Mouse (Mus musculus) embryonic facial prominence, embryonic 12.5 days (tissue): ENCODE data around the gene Wfikkn1. TPM values are rescaled to one million over a fixed set of nuclear protein-coding genes. Genes with fewer than 3 reads are reported as not detected.
A peak's percentile ranks its signal among the peaks of the same experiment; 100 is the strongest.

Experiments
- ATAC-seq: fragments of 200-750 bp; cut with Nextera tagmentation; 2 replicates; pipeline ENCODE4 v1.8.0; 2017; ENCODE audit not compliant: insufficient number of reproducible peaks, insufficient read depth, low FRiP score, low TSS enrichment
- H3K27ac ChIP-seq: fragments of 300-500 bp; sonication (generic); 2 replicates; pipeline ENCODE4 v1.5.1; 2016; ENCODE audit warnings: mild to moderate bottlenecking
- H3K27me3 ChIP-seq: fragments of 300-500 bp; sonication (generic); 2 replicates; pipeline ENCODE4 v1.6.1; 2016; ENCODE audit warnings: mild to moderate bottlenecking, moderate library complexity
- H3K36me3 ChIP-seq: fragments of 300-500 bp; sonication (generic); 2 replicates; pipeline ENCODE4 v1.6.1; 2016; ENCODE audit warnings: mild to moderate bottlenecking
- H3K4me1 ChIP-seq: fragments of 300-500 bp; sonication (generic); 2 replicates; pipeline ENCODE4 v1.6.1; 2016
- H3K4me2 ChIP-seq: fragments of 300-500 bp; sonication (generic); replicated peaks from 2 replicates; pipeline ENCODE4 v1.6.1; 2016; ENCODE audit warnings: mild to moderate bottlenecking, moderate library complexity
- H3K4me3 ChIP-seq: fragments of 300-500 bp; sonication (generic); 2 replicates; pipeline ENCODE4 v1.5.1; 2016; ENCODE audit warnings: mild to moderate bottlenecking
- H3K9ac ChIP-seq: fragments of 300-500 bp; sonication (generic); 2 replicates; pipeline ENCODE4 v1.6.1; 2016; ENCODE audit warnings: mild to moderate bottlenecking, moderate library complexity
- H3K9me3 ChIP-seq: fragments of 300-500 bp; sonication (generic); 2 replicates; pipeline ENCODE4 v1.6.1; 2016; ENCODE audit warnings: mild to moderate bottlenecking, moderate library complexity
- WGBS: fragments of 180-500 bp; shearing (Covaris S2); methylation state at CpG from one replicate; pipeline ENCODE4 v1.1.7; 2016; 5-methylcytosine and 5-hydroxymethylcytosine counted together
- polyA plus RNA-seq: library from polyadenylated mRNA; unstranded; fragments of >200 nt; fragmentation: Nextera tagmentation; extraction: Ambion mirVana; gene quantifications from 2 replicates; pipeline ENCODE4 v1.2.1, GENCODE M21; 2016

The Wfikkn1 gene
- polyA plus RNA-seq, 1 experiment from 2014 or later, result 0.45 TPM

DNA sequence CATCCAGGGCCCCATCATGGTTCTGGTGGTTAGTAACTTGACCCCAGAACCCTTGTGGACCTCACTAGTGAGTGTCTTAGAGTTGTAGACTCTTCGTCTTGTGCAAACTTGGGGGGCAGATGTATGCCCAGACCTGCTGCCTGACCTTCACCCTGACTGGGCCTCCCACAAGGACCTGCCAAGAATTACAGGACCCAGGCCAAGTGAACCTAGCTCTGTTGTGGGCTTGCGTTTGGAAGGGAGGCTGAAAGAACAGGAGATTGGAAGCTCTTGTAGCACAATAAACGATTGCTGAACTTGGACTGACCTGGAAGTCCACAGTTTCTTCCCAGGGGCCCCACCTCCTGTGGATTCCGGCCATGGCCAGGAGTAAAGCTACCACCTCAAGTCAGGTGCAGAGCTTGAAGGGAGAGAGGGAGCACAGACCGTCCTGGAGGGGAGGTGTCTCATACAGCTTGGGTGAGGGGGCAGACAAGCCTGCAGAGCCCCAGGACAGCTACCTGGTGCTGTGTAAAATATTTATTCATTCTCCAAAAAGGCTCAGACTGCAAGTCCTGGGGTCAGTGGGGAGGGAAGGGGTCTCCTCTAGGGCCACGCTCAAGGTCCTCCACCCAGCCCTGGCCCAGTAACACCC lies 46.6 kb downstream of the Wfikkn1 start:
- H3K36me3 ChIP-seq, result peaks cover 42% of the 10 kb centered on the region
- 39% methylated on average over 6 of the region's 6 CpGs for WGBS

DNA sequence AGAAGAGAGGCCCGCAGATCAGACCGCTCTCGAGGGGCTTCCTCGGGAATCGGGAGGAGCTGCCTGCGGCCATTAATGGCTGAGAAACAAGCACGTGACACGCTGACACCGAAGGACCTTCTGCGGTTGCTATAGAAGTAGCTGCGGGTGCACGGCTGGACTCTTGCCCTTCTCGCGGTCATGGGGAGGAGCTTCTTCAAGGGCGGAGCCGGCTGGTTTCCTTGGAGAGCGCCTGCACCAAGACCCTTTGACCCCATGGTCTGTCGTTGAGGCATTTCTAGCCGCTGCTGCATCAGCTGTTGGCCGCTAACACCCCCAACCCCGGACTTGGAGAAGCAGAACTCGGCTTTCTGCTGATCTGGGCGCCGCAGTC lies 47.4 kb downstream of the Wfikkn1 start, which contains the start of gene Stub1:
Gene Stub1, minus strand, starts transcription at position 114 of the 373 bp plus-strand sequence.
- peak within 1 kb of the TSS; percentile 69 for H3K4me3 ChIP-seq
- H3K9me3 ChIP-seq, result no peaks in the 10 kb centered on the region
- peak within 1 kb of the TSS; percentile 79 for H3K4me2 ChIP-seq
- WGBS, result 0% methylated on average over 24 of the region's 24 CpGs
- H3K27ac ChIP-seq, result peak within 1 kb of the TSS; percentile 89
- H3K27me3 ChIP-seq, result no peaks in the 10 kb centered on the region
- peaks cover 38% of the 10 kb centered on the region for H3K36me3 ChIP-seq
- ATAC-seq, result peak; percentile 24
- peaks cover 72% of the 10 kb centered on the region for H3K4me1 ChIP-seq
- peak within 1 kb of the TSS; percentile 87 for H3K9ac ChIP-seq

More for the DNA sequence above, 46.6 kb downstream of the Wfikkn1 start:
- Histone ChIP-seq H3K9ac (peak overlapping the region; percentile 87), H3K4me2 (peak overlapping the region; percentile 79), H3K9me3 (no peaks in the 10 kb centered on the region), H3K27me3 (no peaks in the 10 kb centered on the region), H3K4me3 (peak overlapping the region; percentile 69), H3K4me1 (peaks cover 69% of the 10 kb centered on the region), H3K27ac (peak overlapping the region; percentile 89)
- no peak for ATAC-seq

DNA sequence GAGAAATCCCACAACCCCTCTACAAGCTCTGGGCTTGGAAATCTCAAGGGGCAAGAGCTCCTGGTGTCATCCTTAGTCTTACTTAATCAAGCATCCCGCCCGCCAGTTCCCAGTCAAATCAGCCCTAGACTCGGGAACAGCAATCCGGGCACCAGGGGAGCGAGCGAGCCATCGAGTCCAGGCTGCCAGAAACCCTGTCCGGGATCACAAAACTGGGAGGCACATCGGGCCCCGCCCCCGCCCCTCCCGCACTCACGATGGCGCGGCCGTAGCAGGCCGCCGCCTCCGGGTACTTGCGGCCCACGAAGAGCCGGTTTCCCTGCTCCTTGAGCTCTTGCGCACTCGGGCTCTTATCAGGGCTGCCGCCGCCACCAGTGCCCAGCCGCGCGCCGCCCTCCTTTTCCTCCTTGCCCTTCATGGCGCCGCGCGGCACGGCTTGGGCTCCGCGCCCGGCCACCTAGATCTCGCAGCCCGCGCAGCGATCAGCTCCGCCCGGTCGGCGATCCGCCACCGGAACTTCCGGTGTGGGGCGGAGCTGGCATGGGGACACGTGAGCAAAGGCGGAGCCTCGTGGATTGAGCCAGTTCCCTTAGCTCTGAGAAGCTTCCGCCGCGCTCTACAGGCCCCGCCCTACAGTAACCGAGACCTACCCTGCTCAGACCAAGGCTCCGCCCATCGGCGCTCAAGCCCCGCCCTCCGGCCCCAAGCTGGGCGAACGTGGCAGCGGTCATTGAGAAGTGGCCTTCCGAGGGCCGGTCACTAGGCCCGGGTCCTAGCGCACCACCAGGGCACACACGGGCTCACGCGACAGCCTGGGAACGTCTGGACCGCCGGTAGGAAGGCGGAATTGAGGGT lies 48.0 kb downstream of the Wfikkn1 start:
- peak overlapping the region; percentile 89 for H3K27ac ChIP-seq
- no peaks in the 10 kb centered on the region for H3K27me3 ChIP-seq
- peak overlapping the region; percentile 79 for H3K4me2 ChIP-seq
- no peaks in the 10 kb centered on the region for H3K9me3 ChIP-seq
- H3K9ac ChIP-seq, result peak overlapping the region; percentile 87
- H3K36me3 ChIP-seq, result peaks cover 38% of the 10 kb centered on the region
- peaks cover 76% of the 10 kb centered on the region for H3K4me1 ChIP-seq
- peak; percentile 82 for ATAC-seq
- under 1% methylated on average over 77 of the region's 77 CpGs for WGBS
- H3K4me3 ChIP-seq, result peak overlapping the region; percentile 69

DNA sequence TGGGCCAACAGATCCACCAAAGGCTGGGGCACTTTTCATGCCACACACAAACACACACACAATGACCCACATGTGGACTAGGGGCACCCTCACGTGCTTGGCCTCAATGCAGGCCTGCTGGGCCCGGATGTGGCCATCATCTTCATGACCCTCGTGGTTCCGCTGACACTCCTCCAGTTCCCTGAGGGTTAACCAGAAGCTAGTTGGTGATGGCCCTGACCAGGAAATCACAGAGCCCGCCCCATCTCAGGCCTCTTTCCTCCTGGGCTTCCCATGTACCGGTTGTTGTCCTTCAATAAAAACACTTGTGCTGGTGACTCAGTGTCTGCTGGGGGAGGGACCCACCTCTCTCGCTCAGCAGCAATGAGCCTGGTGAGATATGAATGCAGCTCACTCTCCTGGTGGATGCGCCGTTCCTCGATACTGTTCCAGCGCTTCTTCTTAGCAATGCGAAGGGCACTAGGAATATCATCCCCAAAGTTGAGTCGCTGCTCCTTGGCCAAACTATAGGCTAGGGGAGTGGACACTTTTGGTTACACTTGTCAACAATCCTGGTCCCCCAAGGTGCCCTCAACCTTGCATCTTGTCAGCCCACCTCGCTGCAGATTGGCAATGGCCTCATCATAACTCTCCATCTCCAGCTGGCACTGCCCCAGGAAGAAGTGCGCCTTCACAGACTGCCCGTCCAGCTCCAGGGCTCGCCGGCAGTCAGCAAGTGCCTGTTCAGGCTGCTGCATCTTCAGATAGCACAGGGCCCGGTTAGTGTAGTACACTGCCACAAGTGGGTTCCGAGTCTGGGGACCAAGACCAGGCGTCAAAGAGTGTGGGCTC lies 49.0 kb downstream of the Wfikkn1 start:
- Histone ChIP-seq H3K9ac (peak overlapping the region; percentile 87), H3K36me3 (peaks cover 46% of the 10 kb centered on the region), H3K4me2 (peak overlapping the region; percentile 79), H3K27ac (peak overlapping the region; percentile 89), H3K9me3 (no peaks in the 10 kb centered on the region), H3K4me3 (peak overlapping the region; percentile 69), H3K27me3 (no peaks in the 10 kb centered on the region), H3K4me1 (peaks cover 68% of the 10 kb centered on the region)
- WGBS, result 62% methylated on average over 21 of the region's 21 CpGs
- no peak for ATAC-seq

DNA sequence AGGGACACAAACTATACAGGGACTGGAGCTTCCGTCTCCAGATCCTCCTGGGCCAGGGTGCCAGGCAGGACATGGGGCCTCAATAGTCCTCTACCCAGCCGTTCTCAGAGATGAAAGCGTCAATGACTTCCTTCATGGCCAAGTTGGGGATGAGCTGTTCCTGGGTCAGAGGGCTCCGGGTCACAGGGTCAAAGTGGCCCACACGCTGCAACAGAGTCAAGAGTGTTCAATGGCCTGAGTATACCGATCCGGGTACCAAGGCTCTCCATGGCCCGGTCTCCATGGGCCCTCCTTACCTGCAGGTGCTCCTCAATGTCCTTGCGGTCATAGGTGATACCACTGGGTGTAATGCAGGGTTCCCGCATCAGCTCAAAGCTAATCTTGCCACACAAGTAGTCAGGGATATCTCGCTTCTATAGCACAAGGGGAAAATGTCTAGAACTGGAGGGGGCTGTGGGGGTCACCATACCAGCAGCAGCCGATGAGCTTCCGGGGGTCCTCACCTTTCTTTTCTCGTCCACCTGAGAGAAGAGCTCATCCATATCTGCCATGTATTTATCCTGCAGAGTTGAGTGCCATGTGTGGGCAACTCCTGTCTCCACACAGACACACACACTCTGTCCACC lies 49.7 kb downstream of the Wfikkn1 start:
- Histone ChIP-seq H3K4me3 (peak overlapping the region; percentile 69), H3K27ac (0 out of 2 replicates have a peak overlapping the region, but pooled peaks have one; percentile 18), H3K9me3 (no peaks in the 10 kb centered on the region), H3K4me1 (peaks cover 60% of the 10 kb centered on the region), H3K4me2 (peak overlapping the region; percentile 79), H3K9ac (peak overlapping the region; percentile 17; the same call in 1 of the 2 replicates), H3K27me3 (no peaks in the 10 kb centered on the region), H3K36me3 (peaks cover 53% of the 10 kb centered on the region)
- WGBS, result 82% methylated on average over 14 of the region's 14 CpGs
- no peak for ATAC-seq

DNA sequence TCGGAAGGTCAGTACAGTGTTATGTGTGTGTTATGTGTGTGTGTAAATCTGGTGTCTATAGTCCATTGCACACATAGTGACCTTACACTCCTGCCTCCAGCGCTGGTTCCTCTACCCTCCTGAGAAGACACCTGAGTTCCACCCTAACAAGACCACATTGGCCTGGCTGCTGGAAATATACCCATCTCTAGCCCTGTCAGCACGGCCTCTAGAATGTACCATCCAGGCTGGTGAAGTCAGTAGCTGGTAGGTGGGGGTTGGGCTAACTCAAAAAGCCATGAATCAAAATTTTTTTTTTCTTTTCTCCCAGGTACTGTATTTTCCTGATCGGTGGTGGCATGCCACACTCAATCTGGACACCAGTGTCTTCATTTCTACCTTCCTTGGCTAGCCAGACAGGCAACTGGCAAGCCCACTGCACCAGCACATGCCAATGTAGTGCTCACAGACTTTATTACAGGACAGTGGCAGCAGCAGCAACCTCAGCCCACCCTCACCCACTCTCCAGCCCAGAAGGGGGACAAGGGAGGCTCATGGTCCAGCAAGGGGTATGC lies 50.4 kb downstream of the Wfikkn1 start:
- ATAC-seq, result no peak
- Histone ChIP-seq H3K9me3 (no peaks in the 10 kb centered on the region), H3K27me3 (no peaks in the 10 kb centered on the region), H3K27ac (0 out of 2 replicates have a peak overlapping the region, but pooled peaks have one; percentile 89), H3K4me3 (peak overlapping the region; percentile 56), H3K4me1 (peaks cover 58% of the 10 kb centered on the region), H3K36me3 (peaks cover 51% of the 10 kb centered on the region), H3K4me2 (peak overlapping the region; percentile 88), H3K9ac (peak overlapping the region; percentile 17; the same call in 1 of the 2 replicates)
- WGBS, result 95% methylated on average over 4 of the region's 4 CpGs

GRCm38 (mm10) chr17:25829558-25830017 lies 51.1 kb downstream of the Wfikkn1 start:
- peaks cover 58% of the 10 kb centered on the region for H3K4me1 ChIP-seq
- peak overlapping the region; percentile 65 for H3K9ac ChIP-seq
- no peaks in the 10 kb centered on the region for H3K9me3 ChIP-seq
- H3K4me3 ChIP-seq, result peak overlapping the region; percentile 56
- 38% methylated on average over 8 of the region's 8 CpGs for WGBS
- peak overlapping the region; percentile 89 for H3K27ac ChIP-seq
- ATAC-seq, result no peak
- no peaks in the 10 kb centered on the region for H3K27me3 ChIP-seq
- peaks cover 49% of the 10 kb centered on the region for H3K36me3 ChIP-seq
- H3K4me2 ChIP-seq, result peak overlapping the region; percentile 88

GRCm38 (mm10) chr17:25828712-25829557 lies 51.7 kb downstream of the Wfikkn1 start, which contains the start of gene Jmjd8:
TSS of gene Jmjd8 (plus strand) at chr17:25828867.
- H3K36me3 ChIP-seq, result peaks cover 49% of the 10 kb centered on the region
- peak within 1 kb of the TSS; percentile 56 for H3K4me3 ChIP-seq
- no peaks in the 10 kb centered on the region for H3K27me3 ChIP-seq
- peaks cover 58% of the 10 kb centered on the region for H3K4me1 ChIP-seq
- peak within 1 kb of the TSS; percentile 89 for H3K27ac ChIP-seq
- 0 out of 2 replicates have a peak, but pooled peaks have one; percentile 13 for ATAC-seq
- H3K4me2 ChIP-seq, result peak within 1 kb of the TSS; percentile 88
- peak within 1 kb of the TSS; percentile 65 for H3K9ac ChIP-seq
- H3K9me3 ChIP-seq, result no peaks in the 10 kb centered on the region
- WGBS, result under 1% methylated on average over 32 of the region's 32 CpGs

- H3K36me3 ChIP-seq, result peaks cover 49% of the 10 kb centered on the region
- peaks cover 56% of the 10 kb centered on the region for H3K4me1 ChIP-seq
- no peak for ATAC-seq
- H3K4me2 ChIP-seq, result peak overlapping the region; percentile 88
- H3K27ac ChIP-seq, result no peak overlapping the region
- no peaks in the 10 kb centered on the region for H3K9me3 ChIP-seq
- no peaks in the 10 kb centered on the region for H3K27me3 ChIP-seq
- peak overlapping the region; percentile 56 for H3K4me3 ChIP-seq
- 85% methylated on average over 8 of the region's 8 CpGs for WGBS
- 0 out of 2 replicates have a peak overlapping the region, but pooled peaks have one; percentile 65 for H3K9ac ChIP-seq
These were observed 52.4 kb downstream of the Wfikkn1 start for GRCm38 (mm10) chr17:25828223-25828594.
